Mouse (Mus musculus): ENCODE measurements around the gene Smarcd1.

DNA sequence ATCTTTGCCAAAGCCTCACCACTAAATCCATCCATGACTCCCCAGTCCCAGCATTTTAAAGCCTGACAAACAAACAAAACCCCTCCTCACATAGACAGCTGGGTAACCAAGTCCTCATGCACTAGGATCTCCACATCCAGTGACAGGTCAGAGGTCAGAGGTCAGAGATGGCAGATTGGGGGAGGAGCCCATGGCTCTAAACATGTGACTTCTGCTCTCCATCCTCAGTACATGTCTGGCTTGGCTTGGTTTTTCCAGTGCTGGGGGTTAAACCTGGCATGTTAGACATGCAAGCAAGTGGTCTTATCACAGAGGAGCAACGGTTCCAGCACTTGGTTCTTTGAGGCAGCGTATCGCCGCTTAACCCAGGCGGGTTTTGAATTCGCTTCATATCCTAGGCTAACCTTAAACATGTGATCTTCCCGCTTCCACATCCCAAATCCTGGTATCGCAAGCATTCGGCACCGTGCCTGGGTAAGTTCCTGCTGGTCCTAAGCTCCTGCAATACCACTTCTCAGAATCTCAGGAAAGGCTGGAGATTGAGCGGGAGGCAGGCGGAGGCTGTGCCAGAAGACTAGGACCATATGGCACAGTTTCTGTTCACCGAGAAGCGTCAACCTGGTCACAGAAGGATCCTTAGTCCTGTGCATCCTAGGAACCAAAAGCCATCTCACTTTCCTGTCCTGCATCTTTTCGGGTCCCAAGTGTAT is 40.7 kb upstream of the Smarcd1 start:
- no peak for TF ChIP-seq CTCF (IDR thresholded peaks at IDR 0.05; ENCODE audit: borderline replicate concordance, extremely low read depth, insufficient read depth, insufficient read length)
- no peak for TF ChIP-seq POLR2A (IDR thresholded peaks at IDR 0.05; ENCODE audit: borderline replicate concordance, extremely low read depth, insufficient read depth, insufficient read length, poor library complexity, severe bottlenecking)
